Mouse (Mus musculus) frontal cortex, postnatal 14 days (tissue): ENCODE measurements at regions not wholly inside any gene's neighbourhood (a gene's known extent, or its start where the extent isn't known, plus 50 kb on each side); places are given as distances from the start of the nearest gene placed in this dataset.

Experiments
- DNase-seq, 2 experiments: peaks; one replicate each; pipeline ENCODE4 v3.0.0; 2022; ENCODE audit warnings: low spot score in 2 of 2

DNA sequence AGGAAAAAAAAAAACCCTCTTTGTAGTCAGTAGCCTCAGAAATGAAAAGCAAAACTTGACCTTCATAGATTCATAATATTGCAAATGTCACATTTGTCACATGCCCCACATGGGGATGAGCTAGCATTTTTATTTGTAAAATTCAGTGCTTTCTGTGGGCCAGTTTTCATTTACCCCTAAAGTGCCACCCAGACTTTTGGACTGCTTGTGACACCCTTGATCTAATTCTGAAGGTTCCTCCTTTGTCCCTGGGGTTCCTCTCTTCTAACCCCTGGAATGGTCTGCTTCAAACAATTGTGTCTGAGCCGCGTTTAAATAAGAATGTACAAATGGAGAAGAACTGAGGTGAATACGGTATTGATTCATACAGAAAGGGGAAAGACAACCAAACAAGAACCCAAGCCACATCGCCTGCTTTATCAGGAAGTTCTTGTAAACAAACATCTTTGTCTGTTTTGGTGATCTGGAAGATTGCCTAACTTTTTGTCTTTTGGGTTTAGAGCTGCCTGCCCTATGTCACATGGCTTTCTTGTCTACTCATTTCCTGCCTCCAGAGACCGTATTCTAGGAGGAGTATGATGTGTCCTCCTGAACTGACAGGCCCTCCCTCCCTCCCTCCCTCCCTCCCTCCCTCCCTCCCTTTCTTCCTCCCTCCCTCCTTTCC, 203.1 kb upstream of the Gm9833 start:
- no peak for DNase-seq

DNA sequence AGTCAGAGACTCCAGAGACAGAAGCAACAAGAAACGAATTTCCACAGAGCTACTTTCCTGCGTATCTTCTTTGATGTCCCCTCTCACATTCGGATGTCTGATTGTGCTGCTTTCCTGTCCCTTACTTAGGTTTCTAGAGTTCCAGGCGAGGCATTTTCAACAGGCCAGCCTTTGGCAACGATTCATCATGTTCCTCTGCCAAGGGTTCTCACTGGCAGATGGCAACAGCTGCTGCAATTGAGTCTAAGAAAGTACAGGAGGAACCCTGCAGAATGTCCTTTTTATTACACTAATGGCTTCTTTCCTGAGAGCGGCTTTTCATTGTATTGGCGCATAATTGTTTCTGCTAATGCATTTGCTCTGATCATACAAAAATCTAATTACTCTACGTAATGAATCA, 202.3 kb upstream of the Gm9833 start:
- DNase-seq, result no peak

DNA sequence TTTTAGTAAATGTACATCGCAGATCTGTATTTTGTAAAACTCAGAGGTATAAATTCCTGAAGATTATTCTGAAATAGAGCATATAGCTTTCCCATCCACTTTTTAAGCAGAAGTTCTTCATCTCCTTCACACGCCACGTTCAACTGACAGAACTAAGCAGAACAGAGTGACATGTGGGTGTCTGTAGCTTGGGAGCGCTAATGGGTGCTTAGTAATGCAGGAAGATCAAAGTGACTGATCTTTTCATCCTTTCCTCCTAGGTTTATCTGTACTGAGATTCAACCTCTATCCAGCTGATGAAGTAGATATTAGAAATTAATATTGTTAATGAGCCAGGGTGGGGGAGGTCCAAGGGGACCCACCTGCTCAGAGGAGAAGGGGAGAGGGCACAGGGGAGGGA, 201.8 kb upstream of the Gm9833 start:
- DNase-seq, result no peak

DNA sequence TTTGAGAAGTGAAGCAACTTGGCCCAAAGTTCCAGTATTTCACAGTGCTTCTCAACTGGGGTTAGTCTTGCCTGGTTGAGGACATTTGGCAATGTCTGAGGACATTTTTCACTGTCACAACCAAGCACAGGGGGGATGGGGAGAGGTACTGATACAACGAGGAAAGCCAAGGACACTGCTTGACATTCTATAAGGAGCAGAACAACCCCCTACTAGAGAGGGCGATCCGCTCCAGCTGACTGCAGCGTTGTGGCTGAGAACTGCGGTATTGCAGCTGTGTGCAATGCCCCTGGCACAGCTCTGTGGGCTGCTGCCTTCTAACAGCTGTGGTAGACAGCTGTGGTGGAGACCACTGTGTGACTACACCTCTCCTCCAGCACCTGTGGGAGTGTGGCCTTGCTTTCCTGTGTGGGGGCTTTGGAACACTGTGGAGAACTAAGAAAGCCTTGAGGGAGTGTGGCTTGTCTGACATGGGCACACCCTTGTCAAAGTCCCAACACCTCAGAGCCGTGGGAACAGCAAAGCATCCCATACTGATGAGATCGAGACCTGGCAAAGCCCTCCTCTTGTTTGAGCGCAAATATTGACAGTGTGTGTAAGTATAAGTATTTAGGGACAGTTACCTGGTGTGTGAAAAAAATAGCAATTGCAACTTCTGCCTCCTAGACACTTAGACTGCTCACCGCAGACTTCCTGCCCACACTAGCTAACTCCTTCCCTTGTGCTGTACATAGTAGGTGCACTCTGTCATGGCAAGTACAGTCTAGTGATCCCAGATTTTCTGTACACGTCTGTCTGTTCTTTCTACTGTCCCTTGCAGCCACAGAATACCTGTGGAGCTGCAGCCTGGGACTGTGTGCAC, 200.9 kb upstream of the Gm9833 start:
- no peak for DNase-seq

DNA sequence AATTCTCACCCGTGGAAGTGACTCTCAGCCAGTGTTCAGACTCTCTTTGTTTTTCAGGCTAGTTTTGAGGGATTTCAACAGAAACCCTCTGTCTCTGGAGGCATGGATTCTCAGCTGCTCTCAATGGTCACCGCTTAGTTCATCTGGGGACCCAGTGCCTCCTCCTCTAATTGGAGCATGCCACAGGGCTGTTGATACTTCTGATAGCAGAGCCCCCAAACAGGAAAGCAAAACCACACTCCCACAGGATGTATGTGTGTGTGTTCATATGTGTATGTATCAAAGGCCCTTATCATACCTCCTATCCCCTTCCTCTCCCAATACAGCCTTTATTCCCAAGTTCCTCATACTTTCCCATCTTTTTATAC, 200.3 kb upstream of the Gm9833 start:
- DNase-seq, result no peak

DNA sequence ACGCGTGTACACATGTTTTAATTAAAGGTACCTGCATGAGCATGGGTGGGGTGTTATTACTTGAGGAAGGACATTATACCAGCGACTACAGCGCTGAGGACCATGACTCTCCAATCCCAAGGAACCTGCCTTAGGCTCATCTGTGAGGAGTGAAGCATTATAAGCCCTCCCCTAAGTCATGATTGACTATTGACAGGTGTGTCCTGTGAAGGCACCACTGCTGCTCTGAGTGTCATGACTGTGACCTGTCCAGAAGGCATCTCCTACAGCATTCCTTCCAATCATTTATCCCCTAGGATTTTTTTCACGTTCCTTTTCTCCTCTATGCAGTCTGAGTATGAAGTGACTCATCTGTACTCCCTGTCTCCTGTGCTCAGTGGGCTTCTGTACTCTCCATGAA, 199.9 kb upstream of the Gm9833 start:
- no peak for DNase-seq

DNA sequence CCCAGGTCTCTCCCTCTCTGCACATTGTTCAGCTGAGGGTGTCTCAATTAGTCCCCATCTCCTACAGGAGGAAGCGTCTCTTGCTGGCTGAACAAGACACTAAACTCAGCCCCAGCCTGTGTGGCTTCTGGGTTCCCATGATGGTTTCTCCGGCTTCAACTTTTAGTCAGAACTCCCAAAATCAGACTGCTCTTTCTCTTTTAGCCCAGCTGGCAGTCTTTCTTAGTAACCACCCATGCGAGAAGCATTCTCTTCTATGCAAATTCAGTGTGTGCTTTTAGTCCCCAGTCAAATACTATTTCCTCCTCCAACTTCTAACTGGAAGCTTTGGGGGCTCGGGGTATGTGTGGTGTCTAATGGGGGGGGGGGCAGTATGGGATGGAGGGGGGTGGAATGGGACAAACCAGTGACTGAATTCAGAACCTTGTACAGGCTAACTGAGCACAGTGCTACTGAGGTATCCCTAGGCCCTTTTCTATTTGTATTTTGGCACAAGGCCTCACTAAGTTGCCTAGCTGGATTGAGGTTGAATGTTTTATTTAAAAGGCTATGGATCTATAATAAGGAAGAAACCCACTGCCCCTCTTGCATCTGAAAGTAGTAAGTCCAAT, 194.9 kb upstream of the Gm9833 start:
- DNase-seq, result no peak

DNA sequence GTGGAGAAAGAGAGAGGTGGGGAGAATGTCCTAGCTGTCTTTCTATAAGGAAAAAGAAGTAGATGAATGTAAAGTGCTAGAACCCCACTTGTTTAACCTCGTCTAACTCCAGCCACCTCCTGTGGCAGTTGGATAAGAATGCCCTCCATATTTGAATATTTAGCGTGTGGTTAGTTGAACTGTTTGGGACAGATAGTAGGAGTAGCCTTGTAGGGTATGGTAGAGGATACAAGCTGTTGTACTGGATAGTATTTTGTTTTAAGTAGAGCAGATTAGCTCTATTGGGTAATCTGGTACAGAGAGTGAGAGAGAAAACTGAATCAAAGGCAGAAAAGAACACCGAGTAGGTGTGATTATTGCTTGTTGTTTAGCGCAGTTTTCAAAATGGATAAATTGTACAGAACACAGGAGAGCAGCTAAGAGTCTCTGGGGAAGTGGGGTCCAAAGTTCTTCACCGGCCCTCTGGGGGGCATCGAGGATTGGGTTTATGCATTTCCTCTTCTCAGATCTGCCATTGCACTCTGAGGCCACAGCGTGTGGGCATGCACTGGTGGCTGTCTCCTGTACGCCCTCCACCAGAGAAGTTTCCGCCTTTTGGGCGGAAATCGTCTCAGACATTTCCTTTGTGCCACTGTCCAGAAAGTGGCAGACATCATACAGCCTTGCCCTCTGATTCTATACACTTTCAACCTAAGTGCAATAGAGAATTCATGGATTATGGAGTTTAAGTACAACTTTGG, 192.3 kb upstream of the Gm9833 start:
- DNase-seq, result no peak

DNA sequence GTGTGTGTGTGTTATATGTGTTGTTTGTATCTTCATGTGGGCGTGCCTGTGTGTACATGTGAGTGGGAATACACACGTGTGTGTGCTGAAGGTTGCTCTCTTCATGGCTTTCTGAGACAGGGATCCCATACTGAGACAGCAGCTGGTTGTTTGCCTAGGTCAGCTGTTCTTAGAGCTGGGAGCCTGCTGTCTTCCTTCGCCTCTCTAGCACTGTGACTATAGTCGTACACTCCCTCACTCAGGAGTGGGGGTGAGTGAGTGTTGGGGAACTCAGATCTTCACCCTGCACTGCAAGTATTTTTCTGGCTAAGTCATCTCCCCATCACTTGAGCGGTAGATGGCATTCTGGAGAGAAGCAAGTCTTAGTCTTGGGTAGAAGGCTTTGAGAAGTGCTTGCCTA, 191.6 kb upstream of the Gm9833 start:
- DNase-seq, result no peak

DNA sequence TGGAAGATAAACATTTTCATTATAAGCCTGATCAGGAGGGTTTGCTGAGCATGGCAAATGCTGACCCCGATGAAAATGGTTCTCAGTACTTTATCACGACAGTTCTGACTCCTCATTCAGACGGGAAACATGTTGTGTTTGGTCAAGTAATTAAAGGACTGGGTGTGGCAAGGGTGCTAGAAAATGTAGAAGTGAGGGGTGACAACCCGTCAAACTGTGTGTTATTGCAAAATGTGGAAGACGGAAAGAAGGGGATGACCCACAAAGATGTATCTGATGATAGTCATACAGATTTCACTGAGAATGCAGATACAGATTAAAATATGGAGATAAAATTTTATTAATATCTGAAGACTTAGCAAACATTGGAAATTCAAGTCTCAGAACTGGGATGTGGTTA, 186.2 kb upstream of the Gm9833 start:
- DNase-seq, result no peak

DNA sequence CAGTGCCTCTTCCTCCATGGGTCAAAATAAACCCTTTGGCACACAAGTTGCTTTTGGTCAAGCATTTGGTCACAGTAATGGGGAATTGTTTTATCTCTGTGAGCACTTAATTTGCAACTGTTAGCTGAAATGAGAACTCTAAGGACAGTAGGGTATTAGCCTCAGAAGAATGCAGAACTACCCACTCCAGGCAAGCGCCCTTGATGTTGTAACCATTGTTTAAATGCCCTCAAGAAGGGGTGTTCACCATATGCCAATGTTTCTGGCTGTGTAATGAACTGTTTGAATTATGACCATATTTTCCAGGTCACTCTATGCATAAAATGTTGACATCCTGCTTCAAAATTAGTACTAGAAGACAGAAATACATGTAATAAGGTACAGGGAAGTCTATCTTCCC, 174.6 kb upstream of the Gm9833 start:
- no peak for DNase-seq

DNA sequence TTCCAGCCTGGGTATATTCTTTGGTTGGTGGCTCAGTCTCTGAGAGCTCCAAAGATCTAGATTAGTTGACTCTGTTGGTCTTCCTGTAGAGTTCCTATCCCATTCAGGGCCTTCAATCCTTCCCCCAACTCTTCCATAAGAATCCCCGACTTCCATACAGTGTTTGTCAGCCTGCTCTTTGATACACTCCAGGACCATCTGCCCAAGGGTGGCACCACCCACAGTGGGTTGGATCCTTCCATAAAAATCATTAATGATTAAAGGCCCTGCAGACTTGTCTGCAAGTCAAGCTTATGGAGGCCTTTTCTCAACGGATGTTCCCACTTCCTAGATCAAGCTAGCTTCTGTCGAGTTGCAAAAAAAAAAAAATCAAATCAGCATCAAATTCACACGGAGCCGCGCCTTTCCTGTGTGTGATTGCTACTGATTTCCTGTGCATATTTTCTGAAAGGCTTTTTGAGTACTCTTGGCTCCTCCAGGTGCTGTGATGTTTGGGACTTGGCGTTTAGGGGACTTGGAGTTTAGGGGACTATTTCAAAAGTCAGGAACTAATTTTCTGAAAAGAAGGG, 171.3 kb upstream of the Gm9833 start:
- no peak for DNase-seq

DNA sequence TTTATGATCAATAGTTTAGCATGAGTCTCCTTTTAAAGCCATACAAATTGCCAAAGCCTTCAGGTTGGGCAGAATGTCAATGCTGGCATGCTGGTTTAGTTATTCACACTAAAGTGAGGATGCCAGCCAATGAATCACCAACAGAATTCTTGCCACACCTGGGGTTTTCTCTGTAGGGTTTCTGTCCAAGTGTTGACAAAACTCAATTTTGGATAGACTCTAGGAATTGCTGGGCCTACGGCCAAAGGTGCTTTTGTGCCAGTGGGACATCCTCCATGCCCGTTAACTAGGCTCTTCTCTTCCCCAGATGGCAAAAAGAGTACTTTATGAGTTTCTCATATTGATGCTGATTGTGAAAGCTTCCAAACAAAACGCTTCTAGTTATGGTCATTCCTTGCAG, 167.6 kb upstream of the Gm9833 start:
- no peak for DNase-seq

DNA sequence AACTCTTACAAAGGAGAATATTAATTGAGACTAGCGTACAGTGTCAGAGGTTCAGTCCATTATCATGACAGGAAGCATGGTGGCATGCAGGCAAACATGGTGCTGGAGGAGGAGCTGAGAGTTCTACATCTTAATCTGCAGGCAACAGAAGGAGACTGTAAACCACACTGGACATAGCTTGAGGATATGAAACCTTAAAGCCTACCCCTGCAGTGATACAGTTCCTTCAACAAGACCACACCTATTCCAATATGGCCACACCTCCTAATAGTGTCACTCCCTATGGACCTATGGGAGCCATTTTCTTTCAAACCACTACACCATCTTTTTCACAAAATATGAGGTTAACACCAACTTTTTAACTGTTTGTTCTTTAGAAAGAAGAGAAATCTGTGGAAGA, 166.2 kb upstream of the Gm9833 start:
- DNase-seq, result no peak

DNA sequence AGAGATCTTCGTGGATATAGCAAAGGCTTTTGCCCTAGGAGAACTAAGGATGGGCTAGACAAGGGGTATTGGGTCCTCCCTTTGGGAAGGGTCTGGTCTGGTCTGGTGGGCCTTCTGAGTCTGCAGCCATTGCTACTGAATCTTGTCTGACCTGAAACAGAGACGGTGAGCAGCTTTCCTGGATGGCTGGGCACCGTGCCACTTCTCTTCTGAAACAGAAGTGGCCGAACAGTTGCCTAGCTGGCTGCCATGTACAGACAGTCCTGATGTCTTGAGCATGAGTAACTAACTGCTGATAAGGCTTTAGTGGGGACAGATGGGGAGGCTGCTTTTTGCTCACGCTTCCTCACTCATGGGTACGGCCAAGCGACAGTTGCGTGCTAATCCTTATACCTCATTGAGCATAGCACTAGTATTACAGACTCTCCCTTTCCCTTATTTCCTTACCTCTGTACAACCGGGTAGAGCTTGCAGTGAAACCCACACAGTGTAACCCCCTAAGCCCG, 165.3 kb upstream of the Gm9833 start:
- no peak for DNase-seq

DNA sequence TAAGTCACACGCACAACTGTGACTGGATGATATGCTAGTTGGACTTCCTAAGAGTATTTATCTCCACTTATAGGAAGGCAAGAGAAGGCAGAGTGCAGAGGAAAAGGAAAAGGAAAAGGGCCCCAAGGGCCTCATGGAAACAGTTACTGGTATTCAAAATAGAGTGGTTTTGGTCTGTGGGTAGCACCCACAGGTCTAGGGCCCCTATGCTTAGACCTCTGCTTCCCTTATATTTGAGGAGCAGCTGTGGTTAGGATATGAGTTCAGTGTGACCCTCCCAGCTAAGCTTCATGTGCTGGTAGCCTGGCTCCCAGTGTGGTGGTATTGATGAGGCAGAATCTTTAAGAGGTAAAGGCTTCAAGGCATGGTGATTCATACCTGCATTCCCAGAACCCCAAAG, 163.3 kb upstream of the Gm9833 start:
- DNase-seq, result no peak

DNA sequence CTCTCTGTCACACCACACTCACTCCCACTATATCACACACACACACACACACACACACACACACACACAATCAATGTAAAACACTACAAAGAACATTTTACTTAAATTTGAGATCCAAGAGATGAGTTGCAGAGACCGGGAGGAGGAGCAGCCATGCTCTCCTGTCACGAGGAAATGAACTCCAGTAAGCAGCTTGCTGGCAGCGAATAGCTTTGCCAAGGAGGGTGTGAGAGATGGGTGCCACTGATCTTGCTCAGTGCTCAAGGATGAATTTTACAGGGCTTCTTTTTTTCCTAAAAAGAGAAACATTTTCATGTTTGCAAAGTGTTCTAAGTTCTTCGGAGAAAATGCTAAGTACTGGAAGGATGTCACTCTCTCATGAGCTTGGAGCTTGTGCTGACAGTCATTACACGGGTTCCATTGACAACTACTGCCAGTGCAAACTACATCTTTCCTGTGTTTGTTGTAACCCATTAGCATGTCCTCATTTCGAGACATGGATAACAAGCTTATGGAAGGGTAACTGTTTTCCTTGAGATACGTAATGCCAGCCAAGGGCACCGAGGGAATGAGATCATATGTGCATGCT, 151.0 kb upstream of the Gm9833 start:
- DNase-seq, result no peak

DNA sequence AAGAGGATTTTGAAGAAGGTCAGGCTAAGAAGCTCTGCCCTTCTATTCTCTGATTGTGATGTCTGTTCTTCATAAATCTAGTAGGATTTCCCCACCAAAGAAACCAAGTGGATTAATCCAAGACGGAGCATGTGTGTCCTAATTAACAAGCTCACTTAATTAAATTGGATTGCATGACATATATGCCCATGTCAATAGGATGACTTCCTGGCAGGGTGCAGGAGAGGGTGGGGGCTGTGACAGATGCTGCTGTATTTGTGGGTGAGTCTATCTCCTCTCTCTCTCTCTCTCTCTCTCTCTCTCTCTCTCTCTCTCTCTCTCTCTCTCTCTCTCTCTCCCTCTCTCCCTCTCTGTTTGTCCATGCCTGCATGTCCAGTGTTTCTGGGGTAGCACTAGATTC, 149.3 kb upstream of the Gm9833 start:
- DNase-seq, result no peak

DNA sequence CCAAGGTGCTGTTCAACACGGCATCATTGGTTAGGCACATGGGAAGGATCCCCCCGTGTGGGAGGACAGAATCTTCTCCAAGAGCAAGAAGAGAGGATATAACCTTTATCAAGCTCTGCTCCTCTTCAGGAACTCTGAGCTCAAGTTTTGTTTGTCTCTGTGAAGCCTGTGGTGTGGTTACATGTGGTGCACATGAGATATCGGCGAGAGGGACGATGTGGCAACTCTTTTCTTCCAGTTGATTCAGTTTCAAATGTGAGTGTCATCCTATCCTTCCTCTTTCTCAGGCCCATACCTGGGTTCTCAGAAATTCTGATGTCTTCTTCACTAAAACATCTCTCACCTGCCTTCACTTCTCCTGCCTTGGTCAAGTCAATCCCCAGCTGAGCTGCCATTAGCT, 145.3 kb upstream of the Gm9833 start:
- DNase-seq, result no peak

DNA sequence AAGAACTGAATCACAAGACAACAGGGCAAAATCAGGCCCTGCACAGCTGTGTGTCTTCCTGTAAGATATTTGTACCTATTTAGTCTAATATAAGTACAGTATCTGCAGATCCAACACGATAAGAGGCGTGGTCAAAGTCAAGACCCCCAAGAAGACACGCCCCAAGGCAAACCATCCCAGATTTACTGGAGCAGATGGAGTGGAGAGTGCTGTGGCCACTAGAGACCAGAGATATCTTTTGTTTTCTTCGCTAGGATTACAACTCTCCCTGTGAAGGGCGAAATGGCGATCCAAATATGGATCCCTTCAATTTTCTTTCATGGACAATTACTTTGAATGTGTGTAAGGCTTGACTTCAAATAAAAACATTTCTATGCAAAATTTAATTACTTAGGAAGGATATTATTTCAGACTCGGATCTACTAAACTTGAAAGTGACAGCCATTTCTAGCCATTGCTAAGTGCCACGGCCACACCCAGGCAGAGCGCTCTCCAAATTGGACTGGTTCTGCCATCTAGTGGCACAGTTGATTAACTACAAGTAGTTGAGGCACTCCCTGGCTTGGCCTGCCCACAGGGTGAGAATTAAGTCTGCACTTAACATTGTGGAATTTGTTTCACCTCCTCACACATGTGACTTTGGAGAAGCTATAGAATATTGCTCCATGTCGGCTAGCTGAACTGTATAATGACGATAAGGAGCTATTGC, 140.4 kb upstream of the Gm9833 start:
- peak; percentile 24 to 68 for DNase-seq

DNA sequence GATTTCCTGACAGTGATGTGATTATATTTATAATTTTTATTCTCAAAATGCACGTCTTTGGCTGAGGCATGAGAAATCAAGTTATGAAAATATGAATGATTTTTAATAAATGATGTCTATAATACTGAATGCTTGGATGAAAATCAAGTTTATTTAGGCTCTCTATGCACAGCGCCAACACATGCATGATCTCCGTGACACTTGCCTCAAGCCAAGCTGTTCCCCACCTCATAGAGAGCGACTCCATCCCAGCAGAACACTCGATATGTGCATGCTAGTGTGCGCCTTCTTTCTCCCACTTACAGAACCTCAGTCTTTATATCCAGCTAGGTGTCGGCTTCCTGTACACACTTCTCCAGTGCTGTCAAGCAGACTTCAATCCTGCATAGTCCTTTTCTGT, 139.8 kb upstream of the Gm9833 start:
- DNase-seq, result no peak
